Mouse (Mus musculus) Muller cell, postnatal 12 days (primary cell): ENCODE data around the gene Gm9803.

ENCODE experiments used
- DNase-seq: peaks from one replicate; pipeline ENCODE4 v3.0.0-alpha.2; 2015; ENCODE audit errors: inconsistent ontology term

Gene Gm9803

DNA sequence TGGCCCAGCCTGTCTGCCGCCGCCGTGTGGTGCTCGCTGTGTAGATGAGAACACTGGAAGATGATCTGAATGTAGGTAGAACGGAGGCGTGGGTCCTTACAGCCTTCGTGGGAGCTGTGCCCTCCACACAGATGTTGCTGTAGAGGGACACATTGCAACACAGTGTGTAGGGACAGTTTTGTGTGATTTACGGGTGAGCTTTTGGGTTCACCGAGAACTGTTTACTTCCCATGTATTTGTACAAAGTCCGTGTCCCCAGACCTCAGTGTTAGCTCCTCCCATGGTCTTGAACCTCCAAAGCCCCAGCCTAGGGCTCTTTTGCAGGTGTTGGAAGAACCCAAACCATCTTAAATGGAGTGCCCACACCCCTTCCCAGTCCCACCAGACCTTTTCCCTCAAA lies 10.9 kb upstream of the Gm9803 start:
- DNase-seq, result no peak

GRCm38 (mm10) chr10:43516992-43517660 lies 6.8 kb upstream of the Gm9803 start:
- DNase-seq, result no peak

DNA sequence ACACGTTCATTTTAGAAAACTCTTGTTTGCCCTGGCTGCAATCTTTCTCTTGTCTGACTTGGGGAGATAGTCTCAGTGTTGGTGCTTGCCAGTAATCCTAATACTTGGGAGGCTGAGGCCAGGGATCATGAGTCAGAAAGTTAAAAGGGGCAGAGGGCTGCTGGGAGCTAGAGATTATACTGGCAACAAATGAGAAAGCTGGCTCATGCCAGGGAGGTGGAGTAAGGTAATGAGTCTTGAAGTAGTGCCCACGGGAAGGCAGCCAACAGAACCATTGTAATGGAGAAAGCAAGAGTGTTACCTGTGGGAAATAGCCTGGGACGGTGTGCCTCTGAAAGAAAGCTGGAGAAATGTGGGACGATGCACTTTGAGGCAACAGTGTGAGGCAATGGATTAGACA lies 6.0 kb upstream of the Gm9803 start:
- no peak for DNase-seq

- no peak for DNase-seq
Measured at GRCm38 (mm10) chr10:43518368-43518767, 5.5 kb upstream of the Gm9803 start.

DNA sequence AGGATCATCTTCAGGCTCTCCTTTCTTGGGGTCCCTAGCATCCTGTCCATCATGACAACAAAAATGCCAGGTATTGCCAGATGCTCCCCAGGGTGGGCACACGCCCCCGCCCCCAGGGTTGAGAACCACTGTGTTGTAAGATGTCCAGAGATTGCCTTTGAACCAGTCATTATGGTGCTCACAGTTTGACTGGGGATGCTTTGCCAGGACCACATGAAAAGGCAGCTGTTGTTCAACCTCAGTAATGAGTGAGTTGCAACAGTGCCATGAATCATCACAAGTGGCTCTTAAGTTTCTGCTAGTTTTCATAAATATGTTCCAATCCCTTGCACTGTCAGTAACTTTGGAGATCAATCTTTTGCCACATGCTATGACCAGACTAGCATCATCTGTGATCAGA lies 3.9 kb upstream of the Gm9803 start:
- peak; percentile 12 for DNase-seq

DNA sequence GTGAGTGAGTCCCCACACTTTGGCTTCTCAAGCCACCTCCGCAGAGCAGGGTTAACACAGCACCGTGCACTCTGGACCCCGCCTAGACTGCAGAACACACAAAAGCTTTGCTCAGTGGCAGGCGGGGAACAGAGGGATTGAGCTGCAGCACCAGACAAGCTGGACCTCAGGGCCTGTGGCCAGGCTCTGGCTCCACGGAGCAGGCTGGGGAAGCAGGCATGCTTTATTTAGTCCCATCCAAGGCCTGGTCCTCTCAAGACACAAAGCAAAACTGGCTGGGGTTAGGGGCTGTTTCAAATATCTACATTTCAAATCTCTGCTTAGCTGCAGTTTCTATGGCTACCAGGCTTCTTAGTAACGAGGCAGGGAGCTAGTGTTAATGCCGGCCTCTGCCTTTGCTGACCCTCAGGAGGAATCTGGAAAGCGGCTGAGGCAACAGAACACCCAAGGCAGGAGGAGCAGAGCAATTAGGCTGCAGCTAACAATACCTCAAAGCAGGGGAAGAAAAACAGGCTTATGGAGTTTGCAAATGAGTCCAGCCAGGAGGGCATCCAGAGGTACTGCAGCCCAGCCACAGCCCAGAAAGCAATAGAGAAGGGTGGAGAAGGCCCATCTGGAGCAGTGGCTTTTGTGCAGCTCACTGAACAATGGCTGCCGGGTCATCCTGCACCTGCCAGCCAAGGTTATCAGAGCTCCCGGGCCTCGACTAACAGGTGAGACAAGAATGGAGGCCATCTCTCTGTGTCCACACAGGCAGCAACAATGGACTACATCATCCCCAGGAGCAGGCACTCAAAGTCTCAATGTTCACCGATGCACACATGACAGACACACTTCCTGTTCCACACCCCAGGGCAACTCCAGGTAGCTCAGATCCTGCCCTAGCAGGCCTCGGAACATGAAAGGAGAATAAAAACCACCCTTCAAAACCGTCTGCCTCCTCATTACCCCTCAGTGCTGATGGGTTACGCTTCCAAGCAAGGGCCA lies 3.7 kb downstream of the Gm9803 start:
- DNase-seq, result peak; percentile 22

GRCm38 (mm10) chr10:43534382-43534781 lies 10.5 kb downstream of the Gm9803 start:
- no peak for DNase-seq

DNA sequence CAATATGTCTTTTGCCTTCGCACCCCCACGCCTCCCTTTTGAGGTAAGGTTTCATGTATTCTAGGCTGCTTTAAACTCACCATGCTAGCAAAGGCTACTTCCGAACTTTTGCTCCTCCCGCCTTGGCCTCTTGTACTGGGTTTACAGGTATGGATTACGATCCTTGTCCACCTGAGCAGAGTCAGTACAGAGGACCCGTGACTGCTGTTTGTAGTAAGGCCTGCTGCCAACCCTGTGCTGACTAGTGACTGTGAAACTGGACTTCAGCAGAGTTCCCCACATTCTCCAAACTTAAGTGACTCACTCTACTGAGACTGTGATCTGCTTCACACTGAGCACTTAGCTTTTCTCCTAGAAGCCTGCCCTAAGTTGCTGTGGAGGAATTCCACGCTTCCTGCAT lies 13.8 kb downstream of the Gm9803 start:
- DNase-seq, result peak; percentile 17

- DNase-seq, result no peak
Measured at GRCm38 (mm10) chr10:43538831-43539230, 14.9 kb downstream of the Gm9803 start.

DNA sequence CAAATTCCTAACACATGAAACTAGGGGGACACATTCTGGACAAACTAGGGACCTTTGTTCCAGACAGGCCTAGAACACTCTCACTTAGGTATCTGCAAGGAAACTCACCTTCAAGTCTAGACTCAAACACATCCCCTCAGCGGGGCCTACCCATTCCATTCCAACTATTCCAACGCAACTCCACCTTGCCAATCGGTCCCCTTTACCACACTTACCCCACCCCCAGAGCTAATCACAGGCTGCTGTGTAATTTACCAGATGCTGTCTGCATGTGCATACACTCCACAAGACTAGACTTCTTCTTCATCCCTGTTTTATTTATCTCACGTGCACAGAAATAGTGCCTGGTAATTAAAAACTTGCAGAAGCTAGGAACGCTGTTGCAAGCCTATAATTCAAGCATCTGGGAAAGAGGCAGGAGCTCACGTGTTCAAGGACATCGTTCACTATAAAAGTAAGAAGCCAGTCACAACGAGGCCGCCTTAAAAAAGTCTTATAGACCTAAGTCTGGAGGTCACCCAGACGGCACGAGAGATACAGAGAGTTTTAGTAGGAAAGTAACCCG lies 15.9 kb downstream of the Gm9803 start:
- peak; percentile 12 for DNase-seq

DNA sequence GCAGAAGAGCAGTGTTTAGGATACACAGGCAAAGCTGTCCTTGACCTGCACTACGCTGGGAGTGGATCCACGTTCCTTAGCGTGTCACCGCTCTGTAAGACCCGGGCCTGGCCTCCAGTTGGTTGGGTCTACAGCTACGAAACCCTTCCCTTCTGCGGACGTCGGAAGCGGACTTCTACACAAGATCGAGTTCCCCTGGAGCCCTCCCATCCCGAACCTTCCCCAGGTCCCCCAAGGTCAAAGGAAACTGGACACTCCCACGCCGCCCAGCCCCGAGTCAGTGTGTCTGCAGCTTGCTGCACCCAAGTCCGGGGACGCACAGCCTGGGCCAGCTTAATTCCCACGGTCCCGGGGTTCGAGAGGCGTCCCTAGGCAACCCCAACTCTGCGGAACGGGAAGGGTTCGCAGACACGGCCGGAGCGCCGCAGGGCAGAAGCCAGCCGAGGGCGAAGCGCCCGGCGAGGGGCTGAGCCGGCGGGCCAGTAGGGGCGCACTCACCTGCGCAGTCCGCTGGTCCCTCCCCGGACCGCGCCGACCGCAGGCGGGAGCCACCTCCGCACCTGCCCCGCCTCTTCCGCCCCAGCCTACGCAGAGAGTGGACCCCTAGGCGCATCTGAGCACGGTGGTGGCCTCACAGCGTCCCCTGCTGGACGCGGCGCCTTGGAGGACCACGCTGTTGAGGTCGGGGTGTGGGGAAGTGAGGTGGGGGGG lies 16.7 kb downstream of the Gm9803 start, which contains the start of gene 1700021F05Rik:
TSS of gene 1700021F05Rik (minus strand) at position 553 of the 711 bp plus-strand sequence.
- peak; percentile 97 for DNase-seq

GRCm38 (mm10) chr10:43541153-43541544 lies 17.3 kb downstream of the Gm9803 start:
- DNase-seq, result no peak

DNA sequence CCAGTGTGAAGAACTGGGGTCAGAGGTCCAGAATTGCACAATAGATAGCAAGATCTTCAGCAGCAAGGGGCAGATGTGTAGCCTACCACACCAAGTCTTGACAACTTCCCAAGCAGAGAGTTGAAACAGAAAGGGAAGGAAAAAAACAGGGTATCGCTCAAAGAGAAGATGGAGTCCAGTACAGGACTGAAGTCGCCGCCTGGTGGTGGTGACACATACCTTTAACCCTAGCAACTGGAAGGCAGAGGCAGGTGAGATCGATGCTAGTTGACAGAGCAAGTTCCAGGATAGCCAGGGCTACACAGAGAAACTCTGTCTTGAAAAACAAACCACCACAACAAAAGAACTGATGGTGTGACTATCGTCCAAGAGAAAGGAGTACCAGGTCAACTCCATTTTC lies 25.5 kb downstream of the Gm9803 start:
- DNase-seq, result no peak

GRCm38 (mm10) chr10:43550923-43551322 lies 27.0 kb downstream of the Gm9803 start:
- no peak for DNase-seq

- no peak for DNase-seq
Measured at GRCm38 (mm10) chr10:43551388-43551787, 27.5 kb downstream of the Gm9803 start.

GRCm38 (mm10) chr10:43557630-43558165 lies 33.8 kb downstream of the Gm9803 start:
- no peak for DNase-seq

GRCm38 (mm10) chr10:43559313-43559712 lies 35.4 kb downstream of the Gm9803 start:
- DNase-seq, result no peak

DNA sequence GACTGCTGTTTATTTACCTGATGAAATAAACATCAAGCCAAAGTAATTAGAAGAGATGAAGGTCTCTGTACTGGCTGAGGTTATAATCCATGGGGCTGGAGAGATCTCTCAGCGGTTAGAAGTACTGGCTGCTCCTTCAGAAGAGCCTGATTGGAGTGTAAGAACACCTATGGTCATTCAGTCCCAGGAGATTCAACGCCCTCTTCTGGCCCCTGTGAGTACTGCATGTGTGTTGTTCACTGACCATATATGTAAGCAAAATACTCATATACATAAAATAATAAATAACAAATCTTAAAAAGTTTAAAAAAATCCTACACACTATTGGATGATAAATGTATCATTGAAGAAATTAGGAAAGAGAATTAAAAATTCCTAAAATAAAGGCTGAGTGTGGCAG lies 36.9 kb downstream of the Gm9803 start:
- DNase-seq, result no peak

GRCm38 (mm10) chr10:43561311-43561710 lies 37.4 kb downstream of the Gm9803 start:
- DNase-seq, result no peak
